Mouse (Mus musculus): ENCODE results near the gene Sntg2.

- TF ChIP-seq GATA1 (IDR thresholded peaks at IDR 0.05; ENCODE audit: borderline replicate concordance, low read length): no peak
- TF ChIP-seq CTCF (IDR thresholded peaks at IDR 0.05; ENCODE audit: low read depth, low read length): no peak
- no peak for TF ChIP-seq TAL1 (conservative IDR thresholded peaks at IDR 0.05; ENCODE audit: low read depth, low read length)
- TF ChIP-seq POLR2AphosphoS5 (IDR thresholded peaks at IDR 0.05; ENCODE audit: insufficient replicate concordance, low read depth, low read length): no peak
These were observed 158.4 kb downstream of the Sntg2 start for GRCm38 (mm10) chr12:30214761-30215160.
